Mouse (Mus musculus): ENCODE measurements around the gene Taf3. TPM values are rescaled to one million over a fixed set of nuclear protein-coding genes. Genes with fewer than 3 reads are reported as not detected.
A peak's percentile ranks its signal among the peaks of the same experiment; 100 is the strongest.

Taf3 gene
- total and polyA plus RNA-seq, 3 experiments, result 8.3 to 20.9 TPM; not detected in 1

DNA sequence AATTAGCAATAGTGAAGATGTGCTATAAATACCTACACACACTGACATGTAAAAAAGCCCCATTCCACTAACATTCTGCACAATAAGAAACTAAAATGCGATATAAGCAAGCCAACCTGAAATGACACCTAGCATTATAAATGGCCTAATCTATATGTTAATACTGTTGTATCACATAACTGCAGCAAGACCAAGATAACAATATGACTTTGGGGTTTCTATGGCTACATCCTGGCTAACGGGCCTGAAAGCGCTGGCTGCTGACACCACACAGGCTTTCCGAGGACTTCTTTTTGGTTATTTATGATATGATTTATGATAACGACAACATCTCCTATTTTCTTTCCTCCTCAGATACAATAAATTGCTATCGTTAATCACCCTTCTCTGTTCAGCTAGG lies 90.4 kb downstream of the Taf3 start:
- Histone ChIP-seq H3K27ac (ENCODE audit: control insufficient read depth, low read depth, low read length) (no peak overlapping the region), H3K27me3 (ENCODE audit: control insufficient read depth in 1 of 2, insufficient read depth in 2 of 2, low read length in 2 of 2) (no peaks in the 10 kb centered on the region), H3K36me3 (ENCODE audit: control insufficient read depth in 1 of 2, insufficient read depth in 2 of 2, low read length in 2 of 2) (peaks cover 0 to 35% of the 10 kb centered on the region in 2 experiments; a peak in 2 of 4 replicates), H3K4me1 (ENCODE audit: control insufficient read depth in 1 of 2, insufficient read depth in 2 of 2, low read length in 2 of 2) (peaks cover 29 to 33% of the 10 kb centered on the region in 2 experiments), H3K4me3 (ENCODE audit: control insufficient read depth in 1 of 2, insufficient read depth in 1 of 2, low read depth in 2 of 2, low read length in 2 of 2) (0 out of 4 replicates have a peak overlapping the region, but pooled peaks of 1 of the 2 experiments have one; percentile 1), H3K79me2 (ENCODE audit: control insufficient read depth, insufficient read depth, low read length, poor library complexity) (peaks cover 11% of the 10 kb centered on the region), H3K9ac (ENCODE audit: control insufficient read depth, low read depth, low read length, poor library complexity, severe bottlenecking) (no peak overlapping the region), H3K9me3 (replicated peaks; ENCODE audit: insufficient read depth, low read length) (no peaks in the 10 kb centered on the region)
- no peak for TF ChIP-seq POLR2A (IDR thresholded peaks at IDR 0.05; ENCODE audit: control insufficient read depth in 1 of 2, insufficient read depth in 1 of 2, low read depth in 1 of 2, low read length in 2 of 2, poor library complexity in 1 of 2)
- TF ChIP-seq MXI1 (IDR thresholded peaks at IDR 0.05; ENCODE audit: low read depth, low read length), result no peak
- no peak for TF ChIP-seq USF1 (IDR thresholded peaks at IDR 0.05; ENCODE audit: low read depth, low read length)
- TF ChIP-seq MYC (IDR thresholded peaks at IDR 0.05; ENCODE audit: low read depth, low read length), result no peak
- TF ChIP-seq POLR2AphosphoS5 (IDR thresholded peaks at IDR 0.05; ENCODE audit: borderline replicate concordance, low read depth, low read length), result no peak
- no peak for TF ChIP-seq GABPA (IDR thresholded peaks at IDR 0.05; ENCODE audit: low read depth, low read length)
- no peak for TF ChIP-seq POLR2AphosphoS2 (IDR thresholded peaks at IDR 0.05; ENCODE audit: low read length)
- peak; percentile 60 for TF ChIP-seq ETS1 (IDR thresholded peaks at IDR 0.05; ENCODE audit: low read depth, low read length)
- no peak for TF ChIP-seq BHLHE40 (IDR thresholded peaks at IDR 0.05; ENCODE audit: borderline replicate concordance, low read depth, low read length)
- TF ChIP-seq MEF2A (IDR thresholded peaks at IDR 0.05; ENCODE audit: extremely low read depth, insufficient replicate concordance, low read depth, low read length, poor library complexity, severe bottlenecking), result no peak
- TF ChIP-seq TAL1 (IDR thresholded peaks at IDR 0.05; ENCODE audit: low read length), result peak; percentile 7; the same call in 1 of the 2 replicates
- TF ChIP-seq ZKSCAN1 (IDR thresholded peaks at IDR 0.05; ENCODE audit: low read depth, low read length), result no peak
- no peak for TF ChIP-seq CTCF (IDR thresholded peaks at IDR 0.05 in 2 of 3, conservative IDR thresholded peaks at IDR 0.05 in 1 of 3; ENCODE audit: control insufficient read depth in 1 of 3, insufficient read depth in 1 of 3, low read depth in 2 of 3, low read length in 3 of 3, poor library complexity in 1 of 3, severe bottlenecking in 1 of 3)
- TF ChIP-seq SIN3A (IDR thresholded peaks at IDR 0.05; ENCODE audit: low read length), result no peak; the same call in 1 of the 2 replicates
- TF ChIP-seq NELFE (IDR thresholded peaks at IDR 0.05; ENCODE audit: low read depth, low read length), result no peak
- TF ChIP-seq ELF1 (IDR thresholded peaks at IDR 0.05; ENCODE audit: low read depth, low read length), result no peak
- no peak for TF ChIP-seq MAZ (IDR thresholded peaks at IDR 0.05; ENCODE audit: low read depth, low read length)
- TF ChIP-seq USF2 (IDR thresholded peaks at IDR 0.05; ENCODE audit: borderline replicate concordance in 1 of 2, insufficient read depth in 1 of 2, low read depth in 1 of 2, low read length in 2 of 2), result no peak
- no peak for TF ChIP-seq RCOR1 (IDR thresholded peaks at IDR 0.05; ENCODE audit: low read depth, low read length)
- no peak for TF ChIP-seq KAT2A (conservative IDR thresholded peaks at IDR 0.05; ENCODE audit: low read depth, low read length)
- TF ChIP-seq EP300 (IDR thresholded peaks at IDR 0.05; ENCODE audit: low read depth in 1 of 2, low read length in 2 of 2), result peak; percentile 56 to 60
- TF ChIP-seq E2F4 (IDR thresholded peaks at IDR 0.05; ENCODE audit: borderline replicate concordance, low read depth, low read length), result no peak
- peak; percentile 54 for TF ChIP-seq GATA1 (IDR thresholded peaks at IDR 0.05; ENCODE audit: low read depth, low read length)
- TF ChIP-seq CHD2 (IDR thresholded peaks at IDR 0.05; ENCODE audit: low read length), result no peak
- TF ChIP-seq UBTF (IDR thresholded peaks at IDR 0.05; ENCODE audit: borderline replicate concordance, insufficient read depth, low read depth, low read length), result no peak
- TF ChIP-seq ZC3H11A (IDR thresholded peaks at IDR 0.05; ENCODE audit: low read depth, low read length), result no peak
- TF ChIP-seq MYB (IDR thresholded peaks at IDR 0.05; ENCODE audit: low read depth, low read length), result peak; percentile 20; the same call in 1 of the 2 replicates
- no peak for TF ChIP-seq HCFC1 (IDR thresholded peaks at IDR 0.05; ENCODE audit: low read depth, low read length)
- no peak for TF ChIP-seq SMC3 (IDR thresholded peaks at IDR 0.05; ENCODE audit: low read depth, low read length)
- TF ChIP-seq TCF12 (IDR thresholded peaks at IDR 0.05; ENCODE audit: low read depth, low read length), result peak; percentile 49; the same call in 1 of the 2 replicates
- DNase-seq (ENCODE audit: low read depth, low spot score), result peak; percentile 58

Measured in MEL (cell line).